Mouse (Mus musculus): ENCODE results near the gene St5. TPM values are rescaled to one million over a fixed set of nuclear protein-coding genes. Genes with fewer than 3 reads are reported as not detected.

St5 gene
- polyA plus RNA-seq, 1 experiment from 2014 or later = 45.1 TPM

GRCm38 (mm10) chr7:109633404-109634085 is 69.9 kb downstream of the St5 start:
- Histone ChIP-seq H3K36me3 (no peaks in the 10 kb centered on the region), H3K4me3 (no peak overlapping the region), H3K9ac (no peak overlapping the region), H3K9me3 (no peaks in the 10 kb centered on the region), H3K4me2 (no peak overlapping the region), H3K27ac (no peak overlapping the region), H3K4me1 (peaks cover 43% of the 10 kb centered on the region), H3K27me3 (no peaks in the 10 kb centered on the region)
- 42% methylated on average over 15 of the region's 15 CpGs for WGBS
- ATAC-seq (ENCODE audit: insufficient number of reproducible peaks, insufficient read depth, low FRiP score, low TSS enrichment, low read depth) = no peak

- Histone ChIP-seq H3K9me3 (no peaks in the 10 kb centered on the region), H3K4me1 (peaks cover 28% of the 10 kb centered on the region), H3K36me3 (no peaks in the 10 kb centered on the region), H3K4me2 (no peak overlapping the region), H3K27ac (no peak overlapping the region), H3K27me3 (no peaks in the 10 kb centered on the region), H3K4me3 (no peak overlapping the region), H3K9ac (no peak overlapping the region)
- no peak for ATAC-seq (ENCODE audit: insufficient number of reproducible peaks, insufficient read depth, low FRiP score, low TSS enrichment, low read depth)
- 73% methylated on average over 6 of the region's 6 CpGs for WGBS
Observed at GRCm38 (mm10) chr7:109631330-109631729, 72.1 kb downstream of the St5 start.

- WGBS = 66% methylated on average over 7 of the region's 7 CpGs
Observed at GRCm38 (mm10) chr7:109629871-109630778, 73.3 kb downstream of the St5 start.

GRCm38 (mm10) chr7:109628935-109629609 is 74.3 kb downstream of the St5 start:
- peaks cover 25% of the 10 kb centered on the region for H3K4me1 ChIP-seq
- H3K9ac ChIP-seq = no peak overlapping the region
- no peak overlapping the region for H3K4me2 ChIP-seq
- no peaks in the 10 kb centered on the region for H3K27me3 ChIP-seq
- no peak overlapping the region for H3K27ac ChIP-seq
- 47% methylated on average over 9 of the region's 9 CpGs for WGBS
- H3K36me3 ChIP-seq = no peaks in the 10 kb centered on the region
- H3K4me3 ChIP-seq = no peak overlapping the region
- no peaks in the 10 kb centered on the region for H3K9me3 ChIP-seq
- no peak for ATAC-seq (ENCODE audit: insufficient number of reproducible peaks, insufficient read depth, low FRiP score, low TSS enrichment, low read depth)

More at GRCm38 (mm10) chr7:109629871-109630778, 73.3 kb downstream of the St5 start:
- H3K9ac ChIP-seq = no peak overlapping the region
- no peak overlapping the region for H3K4me3 ChIP-seq
- H3K9me3 ChIP-seq = no peaks in the 10 kb centered on the region
- H3K4me2 ChIP-seq = no peak overlapping the region
- H3K27ac ChIP-seq = peak overlapping the region; percentile 51; the same call in 1 of the 2 replicates
- no peaks in the 10 kb centered on the region for H3K27me3 ChIP-seq
- H3K4me1 ChIP-seq = peaks cover 25% of the 10 kb centered on the region
- ATAC-seq (ENCODE audit: insufficient number of reproducible peaks, insufficient read depth, low FRiP score, low TSS enrichment, low read depth) = no peak
- H3K36me3 ChIP-seq = no peaks in the 10 kb centered on the region

- H3K4me1 ChIP-seq = peaks cover 16% of the 10 kb centered on the region; the same call in 1 of the 2 replicates
- H3K27ac ChIP-seq = no peak overlapping the region
- H3K27me3 ChIP-seq = no peaks in the 10 kb centered on the region
- no peaks in the 10 kb centered on the region for H3K36me3 ChIP-seq
- 80% methylated on average over 2 of the region's 2 CpGs for WGBS
- ATAC-seq (ENCODE audit: insufficient number of reproducible peaks, insufficient read depth, low FRiP score, low TSS enrichment, low read depth) = no peak
- no peak overlapping the region for H3K4me2 ChIP-seq
- no peak overlapping the region for H3K9ac ChIP-seq
- no peak overlapping the region for H3K4me3 ChIP-seq
- no peaks in the 10 kb centered on the region for H3K9me3 ChIP-seq
Observed at GRCm38 (mm10) chr7:109627851-109628250, 75.6 kb downstream of the St5 start.

- Histone ChIP-seq H3K4me3 (no peak overlapping the region), H3K4me1 (peaks cover 33% of the 10 kb centered on the region), H3K9ac (no peak overlapping the region), H3K36me3 (no peaks in the 10 kb centered on the region), H3K27ac (no peak overlapping the region), H3K27me3 (no peaks in the 10 kb centered on the region), H3K4me2 (no peak overlapping the region), H3K9me3 (no peaks in the 10 kb centered on the region)
- WGBS = 82% methylated on average over 9 of the region's 9 CpGs
- no peak for ATAC-seq (ENCODE audit: insufficient number of reproducible peaks, insufficient read depth, low FRiP score, low TSS enrichment, low read depth)
Observed at GRCm38 (mm10) chr7:109622234-109622838, 81.1 kb downstream of the St5 start.

- Histone ChIP-seq H3K36me3 (no peaks in the 10 kb centered on the region), H3K27ac (peak overlapping the region; percentile 40), H3K4me1 (peaks cover 46% of the 10 kb centered on the region), H3K9ac (no peak overlapping the region), H3K4me3 (no peak overlapping the region), H3K27me3 (no peaks in the 10 kb centered on the region), H3K9me3 (no peaks in the 10 kb centered on the region), H3K4me2 (no peak overlapping the region)
- ATAC-seq (ENCODE audit: insufficient number of reproducible peaks, insufficient read depth, low FRiP score, low TSS enrichment, low read depth) = no peak
- WGBS = 22% methylated on average over 2 of the region's 2 CpGs
Observed at GRCm38 (mm10) chr7:109620967-109621366, 82.4 kb downstream of the St5 start.

- Histone ChIP-seq H3K4me2 (no peak overlapping the region), H3K9ac (no peak overlapping the region), H3K36me3 (no peaks in the 10 kb centered on the region), H3K27ac (peak overlapping the region; percentile 12; the same call in 1 of the 2 replicates), H3K27me3 (no peaks in the 10 kb centered on the region), H3K4me3 (no peak overlapping the region), H3K9me3 (no peaks in the 10 kb centered on the region), H3K4me1 (peaks cover 53% of the 10 kb centered on the region)
- 61% methylated on average over 3 of the region's 3 CpGs for WGBS
- ATAC-seq (ENCODE audit: insufficient number of reproducible peaks, insufficient read depth, low FRiP score, low TSS enrichment, low read depth) = no peak
Observed at GRCm38 (mm10) chr7:109620288-109620687, 83.1 kb downstream of the St5 start.

GRCm38 (mm10) chr7:109618721-109619120 is 84.7 kb downstream of the St5 start:
- H3K4me1 ChIP-seq = peaks cover 68% of the 10 kb centered on the region
- H3K36me3 ChIP-seq = no peaks in the 10 kb centered on the region
- no peak overlapping the region for H3K9ac ChIP-seq
- H3K9me3 ChIP-seq = no peaks in the 10 kb centered on the region
- H3K4me3 ChIP-seq = no peak overlapping the region
- no peak overlapping the region for H3K27ac ChIP-seq
- WGBS = 22% methylated on average over 6 of the region's 6 CpGs
- H3K27me3 ChIP-seq = no peaks in the 10 kb centered on the region
- H3K4me2 ChIP-seq = no peak overlapping the region
- ATAC-seq (ENCODE audit: insufficient number of reproducible peaks, insufficient read depth, low FRiP score, low TSS enrichment, low read depth) = no peak

GRCm38 (mm10) chr7:109617838-109618237 is 85.6 kb downstream of the St5 start:
- no peak for ATAC-seq (ENCODE audit: insufficient number of reproducible peaks, insufficient read depth, low FRiP score, low TSS enrichment, low read depth)

More at GRCm38 (mm10) chr7:109617838-109618237, 85.6 kb downstream of the St5 start:
- no peak overlapping the region for H3K4me3 ChIP-seq
- H3K27ac ChIP-seq = no peak overlapping the region
- H3K36me3 ChIP-seq = no peaks in the 10 kb centered on the region
- H3K4me1 ChIP-seq = peaks cover 73% of the 10 kb centered on the region
- H3K9ac ChIP-seq = no peak overlapping the region
- H3K27me3 ChIP-seq = no peaks in the 10 kb centered on the region
- WGBS = 74% methylated on average over 3 of the region's 3 CpGs
- H3K4me2 ChIP-seq = no peak overlapping the region
- H3K9me3 ChIP-seq = no peaks in the 10 kb centered on the region

Measured in embryonic facial prominence, embryonic 13.5 days (tissue).